Mouse (Mus musculus) mouse embryonic stem cell (cell line): Measurements from ENCODE around the gene Gm10260.

ENCODE experiments used
- in situ Hi-C, 2 experiments: fragments of 300-500 bp; cut with MboI; formaldehyde crosslinking; loops; 1 replicate in 1 of 2; 3 replicates in 1 of 2; pipeline ENCODE4 v1.14.3; 2019 to 2020; ENCODE audit warnings: low sequenced_read_pairs in 2 of 2, low pct_unique_long_range_greater_than_20kb in 1 of 2, mixed read lengths in 1 of 2; ENCODE audit not compliant: unreplicated experiment in 1 of 2

The Gm10260 gene

GRCm38 (mm10) chr13:97760532-97760931 is at the start of gene Gm10260:
Gene Gm10260, minus strand, starts transcription at chr13:97760632.
- in situ Hi-C loops: no loop called here

GRCm38 (mm10) chr13:97809828-97810227 is 49.4 kb upstream of the Gm10260 start:
- in situ Hi-C loops: no loop called here

- in situ Hi-C loops: no loop called here
Observed at GRCm38 (mm10) chr13:97805907-97806306, 45.5 kb upstream of the Gm10260 start.

- in situ Hi-C loops: no loop called here
Observed at GRCm38 (mm10) chr13:97802386-97802785, 42.0 kb upstream of the Gm10260 start.

GRCm38 (mm10) chr13:97797462-97797861 is 37.0 kb upstream of the Gm10260 start:
- in situ Hi-C loops: no loop called here

GRCm38 (mm10) chr13:97794780-97795179 is 34.3 kb upstream of the Gm10260 start:
- in situ Hi-C loops: no loop called here

- in situ Hi-C loops: no loop called here
Observed at GRCm38 (mm10) chr13:97793932-97794331, 33.5 kb upstream of the Gm10260 start.

GRCm38 (mm10) chr13:97791664-97792063 is 31.2 kb upstream of the Gm10260 start:
- in situ Hi-C loops: no loop called here

- in situ Hi-C loops: no loop called here
Observed at GRCm38 (mm10) chr13:97789782-97790450, 29.5 kb upstream of the Gm10260 start.

- in situ Hi-C loops: no loop called here
Observed at GRCm38 (mm10) chr13:97785167-97785835, 24.9 kb upstream of the Gm10260 start.

- in situ Hi-C loops: no loop called here
Observed at GRCm38 (mm10) chr13:97783423-97784143, 23.2 kb upstream of the Gm10260 start.

GRCm38 (mm10) chr13:97782063-97782462 is 21.6 kb upstream of the Gm10260 start:
- in situ Hi-C loops: no loop called here

- in situ Hi-C loops: no loop called here
Observed at GRCm38 (mm10) chr13:97781637-97782036, 21.2 kb upstream of the Gm10260 start.

- in situ Hi-C loops: no loop called here
Observed at GRCm38 (mm10) chr13:97780556-97780955, 20.1 kb upstream of the Gm10260 start.

GRCm38 (mm10) chr13:97779657-97780445 is 19.4 kb upstream of the Gm10260 start:
- in situ Hi-C loops: no loop called here

- in situ Hi-C loops: no loop called here
Observed at GRCm38 (mm10) chr13:97778698-97779194, 18.3 kb upstream of the Gm10260 start.

GRCm38 (mm10) chr13:97777667-97778066 is 17.2 kb upstream of the Gm10260 start:
- in situ Hi-C loops: no loop called here

GRCm38 (mm10) chr13:97776702-97777101 is 16.3 kb upstream of the Gm10260 start:
- in situ Hi-C loops: no loop called here

- in situ Hi-C loops: no loop called here
Observed at GRCm38 (mm10) chr13:97775907-97776306, 15.5 kb upstream of the Gm10260 start.
